Mouse (Mus musculus) heart, embryonic 10.5 days (tissue): Measurements from ENCODE around the gene Olfr543. TPM values are rescaled to one million over a fixed set of nuclear protein-coding genes. Genes with fewer than 3 reads are reported as not detected.
"Not testable (repeated sequence)": the region's sequence is repeated elsewhere in the genome, so short reads cannot be mapped to it uniquely, and the experiment has no call there.

Experiments
- DNase-seq: peaks from one replicate; pipeline ENCODE4 v3.0.0-alpha.2; 2017; ENCODE audit warnings: low spot score
- H3K27ac ChIP-seq: fragments of 300-500 bp; sonication (generic); 2 replicates; pipeline ENCODE4 v1.5.1; 2016; ENCODE audit warnings: mild to moderate bottlenecking
- H3K27me3 ChIP-seq: fragments of 300-500 bp; sonication (generic); 2 replicates; pipeline ENCODE4 v1.6.1; 2016; ENCODE audit warnings: mild to moderate bottlenecking; ENCODE audit not compliant: poor library complexity, insufficient read depth, severe bottlenecking
- H3K36me3 ChIP-seq: fragments of 300-500 bp; sonication (generic); 2 replicates; pipeline ENCODE4 v1.6.1; 2016; ENCODE audit warnings: mild to moderate bottlenecking, moderate library complexity
- H3K4me1 ChIP-seq: fragments of 300-500 bp; sonication (generic); 2 replicates; pipeline ENCODE4 v1.6.1; 2016; ENCODE audit warnings: mild to moderate bottlenecking
- H3K4me3 ChIP-seq: fragments of 300-500 bp; sonication (generic); 2 replicates; pipeline ENCODE4 v1.5.1; 2016; ENCODE audit warnings: mild to moderate bottlenecking, moderate library complexity
- H3K9me3 ChIP-seq: fragments of 300-500 bp; sonication (generic); 2 replicates; pipeline ENCODE4 v1.6.1; 2016; ENCODE audit warnings: mild to moderate bottlenecking, moderate library complexity
- WGBS: fragments of 180-500 bp; shearing (Covaris S2); methylation state at CpG from one replicate; pipeline ENCODE4 v1.1.7; 2016; 5-methylcytosine and 5-hydroxymethylcytosine counted together
- polyA plus RNA-seq: library from polyadenylated mRNA; unstranded; fragments of >200 nt; fragmentation: Nextera tagmentation; extraction: Ambion mirVana; gene quantifications from 2 replicates; pipeline ENCODE4 v1.2.1, GENCODE M21; 2016

Olfr543 gene
- polyA plus RNA-seq, 1 experiment from 2014 or later, result 0.19 TPM

GRCm38 (mm10) chr7:102494416-102494815 is 12.9 kb upstream of the Olfr543 start:
- DNase-seq, H3K4me1 ChIP-seq, H3K36me3 ChIP-seq, H3K9me3 ChIP-seq, H3K27ac ChIP-seq, H3K4me3 ChIP-seq, H3K27me3 ChIP-seq: not testable (repeated sequence)
- 40% methylated on average over 7 of the region's 7 CpGs for WGBS

DNA sequence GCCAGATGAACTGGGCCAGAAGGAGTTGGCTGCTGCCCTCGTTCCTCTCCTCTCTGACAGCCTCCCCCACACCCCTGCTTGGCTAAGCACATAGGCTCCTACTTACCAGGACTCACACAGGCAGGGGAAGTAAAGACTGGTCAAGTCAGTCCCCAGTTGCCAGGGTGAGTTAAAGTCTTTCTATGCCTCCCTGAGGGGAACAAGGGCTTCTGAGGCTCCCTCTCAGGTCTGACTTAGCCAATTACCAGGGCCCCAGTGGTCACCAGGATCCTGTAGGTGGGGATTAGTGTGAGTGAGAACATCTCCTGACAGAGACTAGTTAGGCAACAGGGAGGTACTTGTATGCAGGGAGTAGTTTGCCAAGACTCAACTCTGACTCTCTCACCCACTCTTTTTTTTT is 6.7 kb upstream of the Olfr543 start, which contains the start of gene Olfr544:
Gene Olfr544 (minus strand): TSS at position 153 of the 400 bp plus-strand sequence.
- 69% methylated on average over 1 of the region's 1 CpGs for WGBS
- H3K4me3 ChIP-seq, result no peak within 1 kb of the TSS
- H3K27ac ChIP-seq, result no peak within 1 kb of the TSS
- H3K4me1 ChIP-seq, result peaks cover 9% of the 10 kb centered on the region; the same call in 1 of the 2 replicates
- H3K36me3 ChIP-seq, result no peaks in the 10 kb centered on the region
- H3K9me3 ChIP-seq, result no peaks in the 10 kb centered on the region
- H3K27me3 ChIP-seq, result no peaks in the 10 kb centered on the region
- no peak for DNase-seq

DNA sequence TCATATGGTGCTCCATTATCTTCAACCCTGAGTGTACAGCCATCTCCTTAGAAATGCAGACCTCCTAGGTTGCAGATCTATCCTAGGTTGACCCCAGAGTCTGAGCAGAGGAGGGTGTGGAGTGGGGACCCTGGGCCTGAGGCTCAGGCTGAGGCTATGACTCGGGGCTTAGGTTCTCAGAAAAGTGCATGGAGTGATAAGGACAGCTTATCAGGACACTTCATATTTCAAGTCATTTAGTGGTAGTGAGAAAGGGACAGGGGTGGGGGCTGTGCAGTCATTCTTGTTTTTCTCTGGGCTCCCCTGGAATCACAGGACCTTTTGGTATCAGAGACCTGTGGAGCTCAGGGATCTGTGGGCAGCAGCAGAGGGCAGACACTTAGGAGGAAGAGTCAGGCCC is 4.6 kb upstream of the Olfr543 start:
- H3K36me3 ChIP-seq, result no peaks in the 10 kb centered on the region
- DNase-seq, result no peak
- H3K4me3 ChIP-seq, result no peak overlapping the region
- no peak overlapping the region for H3K27ac ChIP-seq
- H3K9me3 ChIP-seq, result no peaks in the 10 kb centered on the region
- H3K4me1 ChIP-seq, result peaks cover 9% of the 10 kb centered on the region; the same call in 1 of the 2 replicates
- H3K27me3 ChIP-seq, result no peaks in the 10 kb centered on the region
- WGBS, result 13% methylated on average over 1 of the region's 1 CpGs

GRCm38 (mm10) chr7:102484766-102485165 is 3.3 kb upstream of the Olfr543 start:
- H3K27me3 ChIP-seq, H3K4me1 ChIP-seq, H3K9me3 ChIP-seq, H3K36me3 ChIP-seq, DNase-seq, H3K27ac ChIP-seq, H3K4me3 ChIP-seq: not testable (repeated sequence)
- 59% methylated on average over 8 of the region's 8 CpGs for WGBS

DNA sequence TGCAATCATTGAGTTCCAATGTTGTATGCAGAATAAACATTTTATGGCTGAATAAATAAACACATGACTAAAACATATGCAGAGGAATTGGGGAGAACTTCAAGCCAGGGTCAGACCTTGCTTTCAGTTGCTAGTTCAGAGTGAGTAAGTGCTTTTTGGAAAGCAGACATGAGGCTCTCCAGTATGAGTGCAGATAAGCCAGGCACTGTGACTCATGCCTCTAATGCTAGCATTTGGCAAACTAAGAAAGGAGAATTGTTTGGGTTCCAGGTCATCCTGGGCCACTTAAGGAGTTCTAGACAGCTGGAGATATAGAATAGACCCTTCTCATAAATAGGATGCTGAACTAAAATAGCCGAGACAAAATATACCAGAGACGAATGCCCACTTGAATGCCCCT is 2.2 kb upstream of the Olfr543 start:
- Histone ChIP-seq H3K4me3 (no peak overlapping the region), H3K36me3 (no peaks in the 10 kb centered on the region), H3K9me3 (no peaks in the 10 kb centered on the region), H3K27me3 (no peaks in the 10 kb centered on the region), H3K27ac (no peak overlapping the region), H3K4me1 (peaks cover 16% of the 10 kb centered on the region; the same call in 1 of the 2 replicates)
- 72% methylated on average over 2 of the region's 2 CpGs for WGBS
- DNase-seq, result no peak

- DNase-seq, result no peak
- Histone ChIP-seq H3K9me3 (no peaks in the 10 kb centered on the region), H3K27ac (no peak overlapping the region), H3K4me3 (no peak overlapping the region), H3K27me3 (no peaks in the 10 kb centered on the region), H3K36me3 (0 out of 2 replicates have a peak, but pooled peaks cover 4% of the 10 kb centered on the region), H3K4me1 (peaks cover 12% of the 10 kb centered on the region; the same call in 1 of the 2 replicates)
- 76% methylated on average over 4 of the region's 4 CpGs for WGBS
These were observed 658 bp downstream of the Olfr543 start for GRCm38 (mm10) chr7:102480821-102481220.

DNA sequence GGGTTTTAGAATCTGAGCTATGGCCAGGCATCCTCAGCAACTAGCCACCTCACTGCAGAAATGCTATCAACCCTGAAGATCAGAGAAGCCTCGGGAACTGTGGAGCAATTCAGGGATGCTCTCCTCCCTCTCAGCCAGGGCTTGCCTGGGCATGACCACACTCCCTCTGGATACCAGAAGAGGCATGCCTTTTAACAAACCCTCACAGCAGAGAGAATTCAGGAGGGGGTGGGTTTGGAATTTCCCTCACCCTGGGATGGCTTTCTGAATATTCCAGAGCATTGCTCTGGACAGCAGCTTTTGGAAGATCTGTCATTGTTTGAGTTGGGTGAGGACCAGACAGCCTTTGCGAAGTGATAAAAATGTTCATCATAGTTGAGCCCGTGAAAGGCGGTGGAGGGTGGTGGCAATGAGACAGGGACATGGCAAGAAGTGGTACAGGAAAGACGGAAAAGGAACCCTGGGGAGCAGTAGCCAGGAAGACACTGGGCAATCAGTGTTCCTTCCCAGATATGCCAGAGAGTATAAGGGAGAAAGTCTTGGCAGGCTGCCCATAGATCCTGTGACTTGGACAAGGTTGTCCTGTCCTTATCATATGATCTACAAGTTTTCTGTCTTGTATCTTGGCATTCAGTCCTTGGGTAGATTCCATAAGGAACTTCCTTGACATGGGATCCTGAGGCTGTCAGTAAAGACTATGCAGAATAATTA is 2.0 kb downstream of the Olfr543 start:
- Histone ChIP-seq H3K9me3 (no peaks in the 10 kb centered on the region), H3K27ac (no peak overlapping the region), H3K4me3 (no peak overlapping the region), H3K36me3 (0 out of 2 replicates have a peak, but pooled peaks cover 4% of the 10 kb centered on the region), H3K27me3 (no peaks in the 10 kb centered on the region), H3K4me1 (peaks cover 12% of the 10 kb centered on the region; the same call in 1 of the 2 replicates)
- 63% methylated on average over 5 of the region's 5 CpGs for WGBS
- no peak for DNase-seq

GRCm38 (mm10) chr7:102478926-102479325 is 2.6 kb downstream of the Olfr543 start:
- H3K36me3 ChIP-seq, result 0 out of 2 replicates have a peak, but pooled peaks cover 4% of the 10 kb centered on the region
- peaks cover 11% of the 10 kb centered on the region; the same call in 1 of the 2 replicates for H3K4me1 ChIP-seq
- 76% methylated on average over 3 of the region's 3 CpGs for WGBS
- H3K27me3 ChIP-seq, result no peaks in the 10 kb centered on the region
- no peak overlapping the region for H3K27ac ChIP-seq
- DNase-seq, result no peak
- H3K4me3 ChIP-seq, result no peak overlapping the region
- no peaks in the 10 kb centered on the region for H3K9me3 ChIP-seq

- no peak for DNase-seq
- Histone ChIP-seq H3K4me1 (peaks cover 7% of the 10 kb centered on the region; the same call in 1 of the 2 replicates), H3K27ac (no peak overlapping the region), H3K36me3 (0 out of 2 replicates have a peak, but pooled peaks cover 4% of the 10 kb centered on the region), H3K4me3 (no peak overlapping the region), H3K9me3 (no peaks in the 10 kb centered on the region), H3K27me3 (no peaks in the 10 kb centered on the region)
- WGBS, result 86% methylated on average over 4 of the region's 4 CpGs
These were observed 3.1 kb downstream of the Olfr543 start for GRCm38 (mm10) chr7:102478425-102478824.

DNA sequence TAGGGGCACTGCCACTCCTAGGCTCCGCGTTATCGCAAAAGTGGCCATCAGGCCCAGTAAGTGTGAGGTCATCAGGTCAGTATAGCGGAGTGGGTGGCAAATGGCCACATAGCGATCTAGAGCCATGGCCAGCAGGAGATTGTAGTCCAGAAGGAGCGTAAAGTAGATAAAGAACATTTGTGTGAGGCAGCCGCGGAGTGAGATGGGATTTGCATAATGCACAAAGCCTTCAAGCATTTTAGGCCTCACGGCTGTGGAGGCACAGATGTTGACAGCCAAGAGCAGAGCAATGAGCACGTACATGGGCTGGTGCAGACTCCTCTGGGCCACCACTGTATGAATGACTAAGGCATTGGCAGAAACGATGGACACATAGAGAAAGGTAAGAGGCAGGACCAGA is 4.1 kb downstream of the Olfr543 start:
- Histone ChIP-seq H3K36me3 (0 out of 2 replicates have a peak, but pooled peaks cover 4% of the 10 kb centered on the region), H3K4me1 (peaks cover 12% of the 10 kb centered on the region; the same call in 1 of the 2 replicates), H3K27ac (no peak overlapping the region), H3K4me3 (no peak overlapping the region), H3K27me3 (no peaks in the 10 kb centered on the region), H3K9me3 (no peaks in the 10 kb centered on the region)
- WGBS, result 66% methylated on average over 11 of the region's 11 CpGs
- DNase-seq, result no peak

DNA sequence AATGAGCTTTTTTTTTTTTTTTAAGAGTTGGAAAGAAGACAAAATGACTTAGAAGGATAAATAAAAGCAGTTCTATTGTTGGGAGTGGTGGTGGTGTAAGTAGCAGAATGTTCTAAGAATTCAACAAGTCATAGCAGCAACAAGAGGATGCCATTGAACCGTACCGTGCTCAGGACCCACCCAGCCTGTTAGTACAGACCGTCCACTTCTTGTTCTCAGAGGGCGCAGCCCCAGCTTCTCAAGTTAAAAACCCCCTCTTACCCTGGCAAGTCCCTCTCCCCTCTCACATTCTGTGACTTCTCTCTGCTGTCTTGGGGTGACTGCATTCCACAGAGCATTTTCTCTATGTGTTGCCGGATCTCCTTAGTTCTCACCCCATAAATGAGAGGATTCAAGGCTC is 4.9 kb downstream of the Olfr543 start:
- DNase-seq, result no peak
- 88% methylated on average over 5 of the region's 5 CpGs for WGBS
- H3K4me1 ChIP-seq, result peaks cover 12% of the 10 kb centered on the region; the same call in 1 of the 2 replicates
- H3K27me3 ChIP-seq, result no peaks in the 10 kb centered on the region
- H3K27ac ChIP-seq, result no peak overlapping the region
- H3K4me3 ChIP-seq, result no peak overlapping the region
- 0 out of 2 replicates have a peak, but pooled peaks cover 4% of the 10 kb centered on the region for H3K36me3 ChIP-seq
- H3K9me3 ChIP-seq, result no peaks in the 10 kb centered on the region

DNA sequence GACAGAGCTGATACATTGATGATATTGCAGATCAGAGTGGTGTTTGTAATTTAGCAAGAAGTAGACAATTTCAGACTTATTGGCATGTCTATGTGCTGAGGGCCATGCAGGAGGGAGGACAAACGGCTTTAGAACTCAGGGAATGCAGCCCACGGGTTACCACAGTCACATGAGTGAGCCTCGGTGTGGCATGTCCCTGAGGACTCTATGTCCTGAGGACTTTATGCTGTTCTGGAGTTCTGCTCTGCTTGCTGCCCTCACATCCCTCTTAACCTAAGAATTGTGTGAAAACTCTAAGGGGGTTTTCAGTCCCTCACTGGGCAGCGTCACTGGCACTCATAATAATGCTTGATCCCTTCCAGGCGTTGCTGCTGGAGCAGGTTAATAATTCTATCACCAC is 8.8 kb downstream of the Olfr543 start:
- Histone ChIP-seq H3K27ac (no peak overlapping the region), H3K4me1 (peaks cover 5% of the 10 kb centered on the region; the same call in 1 of the 2 replicates), H3K9me3 (no peaks in the 10 kb centered on the region), H3K27me3 (no peaks in the 10 kb centered on the region), H3K36me3 (peaks cover 36% of the 10 kb centered on the region), H3K4me3 (no peak overlapping the region)
- WGBS, result 62% methylated on average over 5 of the region's 5 CpGs
- no peak for DNase-seq

- peaks cover 82% of the 10 kb centered on the region for H3K36me3 ChIP-seq
- peaks cover 2% of the 10 kb centered on the region; the same call in 1 of the 2 replicates for H3K4me1 ChIP-seq
- H3K9me3 ChIP-seq, result no peaks in the 10 kb centered on the region
- H3K4me3 ChIP-seq, result no peak overlapping the region
- H3K27me3 ChIP-seq, result no peaks in the 10 kb centered on the region
- 89% methylated on average over 8 of the region's 8 CpGs for WGBS
- no peak for DNase-seq
- H3K27ac ChIP-seq, result no peak overlapping the region
These were observed 13.9 kb downstream of the Olfr543 start for GRCm38 (mm10) chr7:102467566-102467965.
